Comparison of ENCODE assay signal across 9 mouse cellular contexts in the genomic region with DNA sequence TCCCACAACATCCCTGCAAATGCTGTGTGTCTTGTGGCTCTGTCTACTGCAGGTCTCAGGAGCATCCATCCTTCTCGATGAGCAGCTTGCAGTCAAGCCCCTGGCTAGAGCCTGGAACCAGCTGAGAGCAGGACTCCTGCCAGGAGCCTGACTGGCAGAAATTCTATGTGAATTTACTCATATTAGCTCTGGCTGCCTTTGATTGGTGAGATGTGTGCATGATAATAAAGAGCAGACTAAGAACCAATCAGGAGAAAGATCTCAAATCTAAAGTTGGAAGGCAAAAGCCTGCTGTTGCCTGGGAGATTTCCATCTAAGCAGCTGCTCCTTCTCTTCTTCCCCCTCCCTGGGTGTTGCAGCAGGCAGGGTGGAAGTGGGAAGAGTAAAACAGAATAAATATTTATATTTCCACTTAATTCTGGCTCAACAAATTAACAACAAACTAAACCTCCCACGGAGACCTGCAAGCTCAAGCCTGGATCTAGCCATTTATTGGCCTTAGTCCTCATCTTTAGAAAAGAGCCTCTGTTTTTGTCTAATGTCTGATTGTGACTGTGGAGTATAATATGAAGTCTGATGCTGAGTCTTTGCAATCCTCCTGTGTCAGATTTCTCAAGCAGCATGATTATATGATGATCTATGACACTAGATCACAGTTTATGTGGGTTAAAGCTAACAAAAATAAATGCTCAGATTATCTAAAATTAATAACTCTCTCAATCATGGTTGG.
A peak's percentile ranks its signal among the peaks of the same experiment; 100 is the strongest.
DNase-seq lines count a peak whose midpoint lies in the region; ATAC-seq and TF ChIP-seq lines count a peak whose summit lies in the region.
"Had no signal": no experiment of that assay in that cellular context is flagged by ENCODE, and none has a peak within 500 bp of the region (broad histone marks: within the 10 kb centered on the region; RNA-seq: fewer than 3 reads in every experiment).

No protein-coding gene starts in this region.

- H3ac ChIP-seq in myocyte (ENCODE audit: control insufficient read depth, insufficient read length) = no peak overlapping the region

- H3K27me3 ChIP-seq in myocyte (ENCODE audit: control insufficient read depth, insufficient read depth, insufficient read length) = no peaks in the 10 kb centered on the region
- H3K27me3 ChIP-seq: limb, embryonic 15.5 days had no signal

- no peak for ATAC-seq in inflammation-experienced regulatory T-cells, adult 6 months

- DNase-seq in embryo, embryonic 11 days = peak; percentile 2
- DNase-seq in embryo, embryonic 10 days (ENCODE audit: low spot score) = no peak
- DNase-seq in brain, adult 2 months (ENCODE audit: low read depth, low spot score) = peak; percentile 96
- DNase-seq in frontal cortex, adult 2 months (ENCODE audit: extremely low spot score in 1 of 2, low spot score in 1 of 2) = peak; percentile 59 to 88
- peak; percentile 64 to 68 for DNase-seq in left cerebral cortex, adult 8-10 months (ENCODE audit: low spot score in 2 of 2)
- DNase-seq in gastrocnemius, adult 8-10 months (ENCODE audit: low spot score in 2 of 2) = no peak

- no peaks in the 10 kb centered on the region for H3K79me2 ChIP-seq in myocyte (ENCODE audit: control insufficient read depth, insufficient read depth)

- H3K4me2 ChIP-seq in myocyte (ENCODE audit: low read depth) = peak overlapping the region; percentile 60
- H3K4me2 ChIP-seq: limb, embryonic 15.5 days had no signal

- no peak overlapping the region for H3K4me3 ChIP-seq in myocyte
- H3K4me3 ChIP-seq: limb, embryonic 15.5 days had no signal

- H3K36me3 ChIP-seq in myocyte (ENCODE audit: control insufficient read depth, insufficient read depth) = no peaks in the 10 kb centered on the region
- H3K36me3 ChIP-seq: limb, embryonic 15.5 days had no signal

- no peak for TF ChIP-seq POLR2A in myocyte (IDR thresholded peaks at IDR 0.05; ENCODE audit: insufficient read length, low read depth)

TF ChIP-seq in myocyte, 11 proteins besides CTCF, POLR2A, EP300 and RAD21:
- TF ChIP-seq MYOD1 (IDR thresholded peaks at IDR 0.05; ENCODE audit: control insufficient read depth in 1 of 3, insufficient read length in 2 of 3, low read depth in 2 of 3) (peak in 1 of 3 experiments; percentile 15), REST (IDR thresholded peaks at IDR 0.05; ENCODE audit: insufficient read depth, insufficient read length) (no peak)

Comparison
In these comparisons a context has a peak if more than half of its experiments do, and no peak if none do; other contexts are left out.
1. DNase-seq: peak in embryo, embryonic 11 days (single experiment), brain, adult 2 months (single experiment), frontal cortex, adult 2 months (2 of 2) and left cerebral cortex, adult 8-10 months (2 of 2); none in embryo, embryonic 10 days (single experiment) and gastrocnemius, adult 8-10 months (0 of 2).